Mouse (Mus musculus) hematopoietic stem cell, adult 5-6 weeks (primary cell): ENCODE results near the gene Cript. TPM values are rescaled to one million over a fixed set of nuclear protein-coding genes. Genes with fewer than 3 reads are reported as not detected.

Experiments
- ATAC-seq, 2 experiments: fragments of 125-278 bp in 1 of 2; replicated peaks in 1 of 2; 2 replicates each; pipeline ENCODE4 v1.8.0; 2016 to 2017; ENCODE audit warnings: inconsistent platforms in 2 of 2, mild to moderate bottlenecking in 2 of 2, moderate number of reproducible peaks in 2 of 2, low read depth in 1 of 2, moderate TSS enrichment in 1 of 2; ENCODE audit not compliant: low FRiP score in 2 of 2, poor library complexity in 2 of 2, severe bottlenecking in 2 of 2, insufficient read depth in 1 of 2, low TSS enrichment in 1 of 2
- total RNA-seq: library from RNA; stranded (forward); fragments of 172-1452, 232-1000 nt; gene quantifications from 2 replicates; pipeline ENCODE4 v1.2.3, GENCODE M21; 2017

Cript gene
- total RNA-seq, 1 experiment from 2014 or later: 68.8 TPM

GRCm38 (mm10) chr17:87072766-87073440 is 47.6 kb downstream of the Cript start:
- ATAC-seq: no peak

GRCm38 (mm10) chr17:87073470-87073869 is 48.1 kb downstream of the Cript start:
- ATAC-seq: no peak

- peak in 1 of 2 experiments; percentile 48; a peak in 1 of 4 replicates for ATAC-seq
Observed at GRCm38 (mm10) chr17:87078217-87078616, 52.9 kb downstream of the Cript start.

- ATAC-seq: no peak
Observed at GRCm38 (mm10) chr17:87080724-87081123, 55.4 kb downstream of the Cript start.

GRCm38 (mm10) chr17:87082547-87082946 is 57.2 kb downstream of the Cript start:
- ATAC-seq: no peak

- ATAC-seq: no peak
Observed at GRCm38 (mm10) chr17:87083671-87084070, 58.3 kb downstream of the Cript start.

Other genes with a start within 250 kb of the Cript start
- not detected in 2 replicates for gene Tmem247, start 108.2 kb upstream of the Cript start, total RNA-seq
- not detected in 2 replicates for gene Atp6v1e2, start 77.7 kb upstream of the Cript start, total RNA-seq
- 12.7 and 15.2 TPM in 2 replicates for gene Rhoq, start 62.5 kb upstream of the Cript start, total RNA-seq
- gene Pigf, start 144 bp upstream of the Cript start, total RNA-seq: 22.9 and 35.6 TPM in 2 replicates
- 16.4 and 20.0 TPM in 2 replicates for gene Socs5, start 82.1 kb downstream of the Cript start, total RNA-seq
- gene Mcfd2, start 240.4 kb downstream of the Cript start, total RNA-seq: 76.9 and 81.4 TPM in 2 replicates